Mouse (Mus musculus): ENCODE measurements around the gene Ccl5.

The Ccl5 gene

GRCm38 (mm10) chr11:83538705-83539314 lies 8.5 kb upstream of the Ccl5 start:
- DNase-seq (ENCODE audit: low spot score in 2 of 2), result no peak

- no peak for DNase-seq (ENCODE audit: low spot score in 2 of 2)
These were observed 6.5 kb upstream of the Ccl5 start for GRCm38 (mm10) chr11:83536831-83537230.

- peak; percentile 14 to 41 for DNase-seq (ENCODE audit: low spot score in 2 of 2)
These were observed 4.5 kb upstream of the Ccl5 start for GRCm38 (mm10) chr11:83534609-83535423.

DNA sequence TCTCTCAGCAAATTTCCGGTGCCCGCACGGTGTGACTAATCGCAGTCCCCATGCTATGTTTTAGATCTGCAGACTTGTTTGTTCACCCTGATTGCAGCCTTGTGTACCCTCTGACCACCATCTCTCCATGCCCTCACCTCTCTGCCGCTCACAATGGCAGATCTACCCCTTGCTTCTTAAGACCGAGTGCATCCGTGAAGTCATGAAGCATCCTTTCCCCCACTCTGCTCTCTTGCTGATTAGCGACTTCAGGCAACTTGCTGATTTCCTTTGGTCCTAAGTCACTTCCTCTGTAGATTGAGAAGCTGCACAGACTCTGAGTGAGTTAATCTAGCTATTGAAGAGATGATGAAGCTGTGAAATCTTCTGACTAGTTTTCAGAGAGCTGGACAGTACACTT lies 3.8 kb upstream of the Ccl5 start:
- DNase-seq (ENCODE audit: low spot score in 2 of 2), result no peak

DNA sequence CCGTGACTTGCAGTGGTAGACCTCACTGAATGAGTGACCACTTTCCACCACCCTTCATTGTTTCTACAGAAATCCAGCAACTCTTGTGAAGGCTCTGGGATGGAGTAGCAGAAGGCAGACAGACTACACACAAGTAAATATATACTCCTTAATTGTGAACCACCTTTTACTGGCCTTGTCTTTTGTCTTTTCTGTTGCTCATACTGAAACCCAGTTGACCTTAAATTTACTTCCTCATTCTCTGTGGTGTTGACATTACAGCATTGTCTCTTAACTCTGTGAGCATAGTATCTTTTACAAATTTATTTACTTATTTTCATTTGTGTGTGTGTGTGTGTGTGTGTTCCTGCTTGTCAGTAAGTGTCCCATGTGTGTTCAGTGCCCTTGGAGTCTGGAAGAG lies 2.9 kb upstream of the Ccl5 start:
- DNase-seq (ENCODE audit: low spot score in 2 of 2), result no peak

DNA sequence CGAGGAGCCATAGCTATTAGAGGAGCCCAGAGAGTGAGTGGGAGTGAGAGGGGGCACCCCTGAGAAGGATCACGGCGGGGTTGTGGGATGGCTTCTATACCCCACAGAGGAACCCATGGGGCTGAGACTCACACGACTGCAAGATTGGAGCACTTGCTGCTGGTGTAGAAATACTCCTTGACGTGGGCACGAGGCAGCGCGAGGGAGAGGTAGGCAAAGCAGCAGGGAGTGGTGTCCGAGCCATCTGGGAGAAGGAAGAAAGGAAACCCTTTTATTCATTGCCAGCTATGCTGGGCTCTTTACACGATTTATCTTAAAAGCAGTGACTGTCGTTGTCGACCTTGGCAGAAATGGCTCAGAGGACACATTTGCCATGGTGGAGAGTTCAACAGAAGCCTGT lies 1.3 kb downstream of the Ccl5 start:
- no peak for DNase-seq (ENCODE audit: low spot score in 2 of 2)

GRCm38 (mm10) chr11:83522075-83522474 lies 8.2 kb downstream of the Ccl5 start, which contains the start of gene Heatr9:
Gene Heatr9, minus strand, starts transcription at chr11:83522175.
- DNase-seq (ENCODE audit: low spot score in 2 of 2), result no peak

- no peak for DNase-seq (ENCODE audit: low spot score in 2 of 2)
These were observed 11.9 kb downstream of the Ccl5 start for GRCm38 (mm10) chr11:83518371-83518770.

DNA sequence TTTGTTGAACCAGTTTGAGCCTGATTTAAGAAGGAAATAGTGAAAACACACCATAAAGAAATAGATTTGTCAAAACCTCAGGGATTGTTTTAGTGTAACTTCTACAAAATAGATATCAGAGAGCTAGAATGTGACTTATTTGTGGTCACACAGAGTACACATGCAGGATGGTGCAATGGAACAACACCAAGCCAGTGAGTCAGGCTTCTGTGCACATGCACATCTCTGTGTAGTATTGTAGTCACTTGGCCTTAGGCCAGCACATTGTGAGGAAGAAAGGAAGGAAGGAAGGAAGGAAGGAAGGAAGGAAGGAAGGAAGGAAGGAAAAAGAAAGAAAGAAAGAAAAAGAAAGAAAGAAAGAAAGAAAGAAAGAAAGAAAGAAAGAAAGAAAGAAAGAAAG lies 13.2 kb downstream of the Ccl5 start:
- DNase-seq (ENCODE audit: low spot score in 2 of 2), result no peak

- no peak for DNase-seq (ENCODE audit: low spot score in 2 of 2)
These were observed 20.8 kb downstream of the Ccl5 start for GRCm38 (mm10) chr11:83509521-83509920.

GRCm38 (mm10) chr11:83504308-83504707 lies 26.0 kb downstream of the Ccl5 start:
- DNase-seq (ENCODE audit: low spot score in 2 of 2), result no peak

- no peak for DNase-seq (ENCODE audit: low spot score in 2 of 2)
These were observed 34.7 kb downstream of the Ccl5 start for GRCm38 (mm10) chr11:83495571-83495970.

GRCm38 (mm10) chr11:83491488-83491887 lies 38.8 kb downstream of the Ccl5 start:
- DNase-seq (ENCODE audit: low spot score in 2 of 2), result no peak
